Mouse (Mus musculus) cortical plate, adult 2 months (tissue): ENCODE results near the gene Kank2. TPM values are rescaled to one million over a fixed set of nuclear protein-coding genes. Genes with fewer than 3 reads are reported as not detected.
"Not testable (repeated sequence)": the region's sequence is repeated elsewhere in the genome, so short reads cannot be mapped to it uniquely, and the experiment has no call there.

Source experiments
- H3K27ac ChIP-seq: fragments of 200-500 bp; 2 replicates; pipeline ENCODE4 v1.5.1; 2012; ENCODE audit warnings: low read length, control low read depth, inconsistent platforms; ENCODE audit not compliant: insufficient read depth
- H3K4me1 ChIP-seq: fragments of 200-500 bp; 2 replicates; pipeline ENCODE4 v1.6.1; 2011; ENCODE audit warnings: low read length; ENCODE audit not compliant: control insufficient read depth, insufficient read depth
- H3K4me3 ChIP-seq: fragments of 200-500 bp; 2 replicates; pipeline ENCODE4 v1.5.1; 2011; ENCODE audit warnings: mild to moderate bottlenecking, low read length, control low read depth; ENCODE audit not compliant: insufficient read depth
- CTCF ChIP-seq: fragments of 200-500 bp; IDR thresholded peaks from 2 replicates; pipeline ENCODE4 v1.5.1; 2011; ENCODE audit warnings: mild to moderate bottlenecking, control low read depth, low read length; ENCODE audit not compliant: insufficient read depth; ENCODE audit errors: extremely low read depth
- POLR2A ChIP-seq: fragments of 200-500 bp; IDR thresholded peaks from 2 replicates; pipeline ENCODE4 v1.6.1; 2011; ENCODE audit warnings: mild to moderate bottlenecking, low read length, control low read depth; ENCODE audit not compliant: insufficient read depth; ENCODE audit errors: extremely low read depth
- polyA plus RNA-seq: library from polyadenylated mRNA; depleted of rRNA; stranded (reverse); fragments of >200 nt; gene quantifications from 2 replicates; pipeline ENCODE4 v1.2.3, GENCODE M21; 2012

Kank2 gene
- polyA plus RNA-seq, 1 experiment, result 6.2 TPM

- Histone ChIP-seq H3K27ac (no peak overlapping the region), H3K4me3 (peak overlapping the region; percentile 68; the same call in 1 of the 2 replicates), H3K4me1 (no peaks in the 10 kb centered on the region)
- TF ChIP-seq CTCF, result no peak
- no peak for TF ChIP-seq POLR2A
Observed at GRCm38 (mm10) chr9:21799010-21799350, 436 bp upstream of the Kank2 start.

- Histone ChIP-seq H3K4me1 (no peaks in the 10 kb centered on the region), H3K4me3 (peak overlapping the region; percentile 68)
Observed at GRCm38 (mm10) chr9:21797921-21798344, 611 bp downstream of the Kank2 start.

GRCm38 (mm10) chr9:21796919-21797318 is 1.6 kb downstream of the Kank2 start:
- H3K27ac ChIP-seq, result no peak overlapping the region
- no peaks in the 10 kb centered on the region for H3K4me1 ChIP-seq
- TF ChIP-seq CTCF (no peak), POLR2A (no peak)
- H3K4me3 ChIP-seq, result no peak overlapping the region

More at GRCm38 (mm10) chr9:21797921-21798344, 611 bp downstream of the Kank2 start:
- H3K27ac ChIP-seq, result peak overlapping the region; percentile 43; the same call in 1 of the 2 replicates
- TF ChIP-seq POLR2A, result no peak
- no peak for TF ChIP-seq CTCF

- Histone ChIP-seq H3K27ac (peak overlapping the region; percentile 41; the same call in 1 of the 2 replicates), H3K4me1 (no peaks in the 10 kb centered on the region), H3K4me3 (no peak overlapping the region)
- TF ChIP-seq CTCF, result no peak
- TF ChIP-seq POLR2A, result no peak
Observed at GRCm38 (mm10) chr9:21796259-21796658, 2.3 kb downstream of the Kank2 start.

GRCm38 (mm10) chr9:21795579-21795978 is 3.0 kb downstream of the Kank2 start:
- TF ChIP-seq CTCF (no peak), POLR2A (no peak)
- Histone ChIP-seq H3K4me1 (no peaks in the 10 kb centered on the region), H3K4me3 (no peak overlapping the region), H3K27ac (no peak overlapping the region)

- Histone ChIP-seq H3K4me1 (no peaks in the 10 kb centered on the region), H3K27ac (no peak overlapping the region), H3K4me3 (no peak overlapping the region)
- TF ChIP-seq CTCF (no peak), POLR2A (no peak)
Observed at GRCm38 (mm10) chr9:21794925-21795324, 3.6 kb downstream of the Kank2 start.

GRCm38 (mm10) chr9:21794344-21794834 is 4.2 kb downstream of the Kank2 start:
- Histone ChIP-seq H3K4me1 (no peaks in the 10 kb centered on the region), H3K27ac (no peak overlapping the region), H3K4me3 (no peak overlapping the region)
- TF ChIP-seq POLR2A (no peak), CTCF (no peak)

GRCm38 (mm10) chr9:21793507-21793906 is 5.0 kb downstream of the Kank2 start:
- H3K27ac ChIP-seq, H3K4me3 ChIP-seq, H3K4me1 ChIP-seq: not testable (repeated sequence)

GRCm38 (mm10) chr9:21792644-21793043 is 5.9 kb downstream of the Kank2 start:
- TF ChIP-seq POLR2A (no peak), CTCF (no peak)
- H3K27ac ChIP-seq, result no peak overlapping the region
- no peaks in the 10 kb centered on the region for H3K4me1 ChIP-seq
- no peak overlapping the region for H3K4me3 ChIP-seq

- TF ChIP-seq CTCF, result no peak
- no peak for TF ChIP-seq POLR2A
- H3K27ac ChIP-seq, result no peak overlapping the region
- H3K4me1 ChIP-seq, result no peaks in the 10 kb centered on the region
- no peak overlapping the region for H3K4me3 ChIP-seq
Observed at GRCm38 (mm10) chr9:21791861-21792260, 6.7 kb downstream of the Kank2 start.
